12 mouse cellular contexts compared by ENCODE assay signal in the genomic region with DNA sequence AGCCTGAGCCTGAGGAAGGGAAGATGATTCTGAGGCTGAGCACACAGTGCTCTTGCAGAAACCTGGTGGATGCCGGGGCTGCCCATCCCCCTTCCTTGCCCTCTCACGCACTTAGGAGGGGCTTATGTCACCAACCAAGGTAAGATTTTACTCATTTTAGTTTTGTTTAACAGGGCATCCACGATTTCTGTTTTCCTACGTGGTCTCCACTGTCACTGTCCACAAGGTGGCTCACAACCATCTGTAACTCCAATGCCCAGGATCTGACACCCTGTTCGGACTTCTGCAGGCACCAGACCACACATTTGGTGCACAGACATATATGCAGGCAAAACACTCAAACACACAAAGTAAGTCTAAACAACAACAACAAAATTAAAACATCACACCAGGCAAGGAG. TPM values are rescaled to one million over a fixed set of nuclear protein-coding genes. Genes with fewer than 3 reads are reported as not detected.
DNase-seq lines count a peak whose midpoint lies in the region; ATAC-seq and TF ChIP-seq lines count a peak whose summit lies in the region.
"Had no signal": no experiment of that assay in that cellular context is flagged by ENCODE, and none has a peak within 500 bp of the region (broad histone marks: within the 10 kb centered on the region; RNA-seq: fewer than 3 reads in every experiment).

No protein-coding gene starts in this region.

- peak; percentile 41 for TF ChIP-seq CTCF in left cerebral cortex, adult 2 months (IDR thresholded peaks at IDR 0.05)
- TF ChIP-seq CTCF in brain, embryonic 14.5 days (IDR thresholded peaks at IDR 0.05; ENCODE audit: borderline replicate concordance, extremely low read depth, insufficient read depth, insufficient read length): peak; percentile 38; the same call in 1 of the 2 replicates

- intact Hi-C loops in left cerebral cortex, adult 2 months (cut with DNase I): no loop called here
- intact Hi-C loops in left cerebral cortex, postnatal 10 days (cut with DNase I): loop anchor here (5.0 to 10.0 kb wide), 2 partner anchors 174 to 952 kb away; no protein-coding TSS in a partner anchor

- ATAC-seq in frontal cortex, adult (ENCODE audit: low TSS enrichment): peak; percentile 33; the same call in 1 of the 2 replicates
- ATAC-seq: forebrain, embryonic 13.5 days had no signal

- DNase-seq in frontal cortex, adult 2 months (ENCODE audit: extremely low spot score in 1 of 2, low spot score in 1 of 2): no peak
- no peak for DNase-seq in left cerebral cortex, adult 2 months (ENCODE audit: extremely low spot score in 1 of 2, low spot score in 2 of 2)
- DNase-seq in left cerebral cortex, postnatal 10 days (ENCODE audit: extremely low spot score in 1 of 2, low spot score in 2 of 2): no peak
- peak; percentile 33 for DNase-seq in MN1 (ENCODE audit: low spot score)
- peak; percentile 28 for DNase-seq in brain, embryonic 14.5 days (ENCODE audit: low read depth)
- no peak for DNase-seq in ovary, postnatal 14 days (ENCODE audit: low spot score)
- DNase-seq in layer of hippocampus, postnatal 25 days (ENCODE audit: extremely low spot score in 1 of 2, low spot score in 1 of 2): no peak
- DNase-seq: cerebellum, adult 8-10 months; kidney, adult 11 months had no signal

- no peak overlapping the region for H3K27ac ChIP-seq in left cerebral cortex, adult 2 months
- H3K27ac ChIP-seq: forebrain, embryonic 13.5 days had no signal

- no peak for TF ChIP-seq POLR2A in brain, embryonic 14.5 days (IDR thresholded peaks at IDR 0.05; ENCODE audit: borderline replicate concordance, extremely low read depth, insufficient read depth, insufficient read length, poor library complexity, severe bottlenecking)

- no peak overlapping the region for H3K4me3 ChIP-seq in left cerebral cortex, adult 2 months
- H3K4me3 ChIP-seq: forebrain, embryonic 13.5 days; myocyte had no signal

RNA-seq across cellular contexts. Expression of gene Gxylt1, which starts 12.2 kb away (rescaled TPM):
- 8.0 and 8.1 TPM in 2 replicates for polyA plus RNA-seq in frontal cortex, adult 2 months (2012; rRNA removed)
- total RNA-seq in left cerebral cortex, adult 2 months (2021): 10 to 100 TPM; 13.3 to 13.4 TPM
- total RNA-seq in left cerebral cortex, postnatal 10 days (2021): 10 to 100 TPM; 10.7 to 10.8 TPM
- polyA plus RNA-seq in brain, embryonic 14.5 days (2012; rRNA removed): 6.8 and 11.1 TPM in 2 replicates
- 10 to 100 TPM in 1 of 2 experiments, 1 to 10 TPM in 1; 8.2 to 10.6 TPM for total RNA-seq in layer of hippocampus, postnatal 25 days (2021)

Comparison
In these comparisons a context has a peak if more than half of its experiments do, and no peak if none do; other contexts are left out.
1. DNase-seq: peak in MN1 (single experiment) and brain, embryonic 14.5 days (single experiment); none in frontal cortex, adult 2 months (0 of 2), left cerebral cortex, adult 2 months (0 of 2), left cerebral cortex, postnatal 10 days (0 of 2), ovary, postnatal 14 days (single experiment) and layer of hippocampus, postnatal 25 days (0 of 2).